Mouse (Mus musculus): ENCODE results near the gene Rdh1.

DNA sequence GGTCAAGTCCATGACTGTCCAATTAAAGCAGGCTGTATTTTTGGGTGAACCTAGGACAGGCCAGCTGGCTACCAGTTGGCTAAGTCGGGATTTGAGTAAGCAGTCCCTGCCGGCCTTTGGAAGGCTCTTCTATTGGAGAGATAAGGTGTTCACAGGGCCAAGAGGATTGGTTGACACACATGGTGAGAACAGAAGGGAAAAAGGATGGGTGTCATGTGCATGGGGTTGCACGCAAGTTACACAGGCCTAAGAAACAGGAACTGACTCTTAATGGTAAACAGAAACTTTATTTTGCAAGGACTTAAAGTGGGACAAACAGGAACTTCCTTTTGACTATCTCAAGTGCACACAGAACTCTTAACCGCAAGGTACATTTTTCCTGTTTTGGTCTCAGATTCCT, 22.6 kb upstream of the Rdh1 start:
- TF ChIP-seq POLR2A (IDR thresholded peaks at IDR 0.05; ENCODE audit: borderline replicate concordance, low read depth, low read length) (no peak), CTCF (IDR thresholded peaks at IDR 0.05; ENCODE audit: low read depth, low read length) (no peak)
